Mouse (Mus musculus): ENCODE results near the gene Exoc4. TPM values are rescaled to one million over a fixed set of nuclear protein-coding genes. Genes with fewer than 3 reads are reported as not detected.

The Exoc4 gene
- total RNA-seq, 4 experiments from 2014 or later: 44.3 to 49.6 (median 45.2) TPM

GRCm38 (mm10) chr6:33738857-33739291 lies 490.0 kb downstream of the Exoc4 start:
- no peak for DNase-seq (ENCODE audit: low spot score in 2 of 2)

- no peak for DNase-seq (ENCODE audit: low spot score in 2 of 2)
Observed at GRCm38 (mm10) chr6:33739304-33739703, 490.4 kb downstream of the Exoc4 start.

- no peak for DNase-seq (ENCODE audit: low spot score in 2 of 2)
Observed at GRCm38 (mm10) chr6:33755976-33756375, 507.1 kb downstream of the Exoc4 start.

GRCm38 (mm10) chr6:33761557-33761956 lies 512.7 kb downstream of the Exoc4 start:
- DNase-seq (ENCODE audit: low spot score in 2 of 2): no peak

- no peak for DNase-seq (ENCODE audit: low spot score in 2 of 2)
Observed at GRCm38 (mm10) chr6:33763245-33763644, 514.4 kb downstream of the Exoc4 start.

- no peak for DNase-seq (ENCODE audit: low spot score in 2 of 2)
Observed at GRCm38 (mm10) chr6:33763970-33764369, 515.1 kb downstream of the Exoc4 start.

- DNase-seq (ENCODE audit: low spot score in 2 of 2): no peak
Observed at GRCm38 (mm10) chr6:33769251-33769650, 520.4 kb downstream of the Exoc4 start.

GRCm38 (mm10) chr6:33770021-33770420 lies 521.1 kb downstream of the Exoc4 start:
- DNase-seq (ENCODE audit: low spot score in 2 of 2): no peak

- DNase-seq (ENCODE audit: low spot score in 2 of 2): no peak
Observed at GRCm38 (mm10) chr6:33772551-33773315, 523.8 kb downstream of the Exoc4 start.

- no peak for DNase-seq (ENCODE audit: low spot score in 2 of 2)
Observed at GRCm38 (mm10) chr6:33792604-33793003, 543.7 kb downstream of the Exoc4 start.

GRCm38 (mm10) chr6:33801254-33801653 lies 552.4 kb downstream of the Exoc4 start:
- no peak for DNase-seq (ENCODE audit: low spot score in 2 of 2)

GRCm38 (mm10) chr6:33803481-33804098 lies 554.7 kb downstream of the Exoc4 start:
- no peak for DNase-seq (ENCODE audit: low spot score in 2 of 2)

- no peak for DNase-seq (ENCODE audit: low spot score in 2 of 2)
Observed at GRCm38 (mm10) chr6:33804775-33805174, 555.9 kb downstream of the Exoc4 start.

- DNase-seq (ENCODE audit: low spot score in 2 of 2): no peak
Observed at GRCm38 (mm10) chr6:33806072-33806782, 557.3 kb downstream of the Exoc4 start.

- no peak for DNase-seq (ENCODE audit: low spot score in 2 of 2)
Observed at GRCm38 (mm10) chr6:33814386-33814785, 565.5 kb downstream of the Exoc4 start.

- no peak for DNase-seq (ENCODE audit: low spot score in 2 of 2)
Observed at GRCm38 (mm10) chr6:33823171-33823570, 574.3 kb downstream of the Exoc4 start.

- no peak for DNase-seq (ENCODE audit: low spot score in 2 of 2)
Observed at GRCm38 (mm10) chr6:33823777-33824302, 575.0 kb downstream of the Exoc4 start.

- no peak for DNase-seq (ENCODE audit: low spot score in 2 of 2)
Observed at GRCm38 (mm10) chr6:33828499-33828898, 579.6 kb downstream of the Exoc4 start.

GRCm38 (mm10) chr6:33829261-33829660 lies 580.4 kb downstream of the Exoc4 start:
- no peak for DNase-seq (ENCODE audit: low spot score in 2 of 2)

GRCm38 (mm10) chr6:33831276-33831675 lies 582.4 kb downstream of the Exoc4 start:
- DNase-seq (ENCODE audit: low spot score in 2 of 2): no peak

- DNase-seq (ENCODE audit: low spot score in 2 of 2): no peak
Observed at GRCm38 (mm10) chr6:33832978-33833377, 584.1 kb downstream of the Exoc4 start.
